Mouse (Mus musculus) myocyte (in vitro differentiated cells): ENCODE measurements around the gene Prmt7.

Experiments used
- CEBPB ChIP-seq: IDR thresholded peaks from 2 replicates; pipeline ENCODE4 v1.6.1; 2011; ENCODE audit warnings: mild to moderate bottlenecking, moderate library complexity; ENCODE audit not compliant: poor library complexity, insufficient read depth, severe bottlenecking
- E2F4 ChIP-seq: IDR thresholded peaks from one replicate; pipeline ENCODE4 v1.6.1; 2011; ENCODE audit warnings: mild to moderate bottlenecking, control low read depth, moderate library complexity; ENCODE audit not compliant: insufficient read depth
- MAX ChIP-seq: IDR thresholded peaks from one replicate; pipeline ENCODE4 v1.6.1; 2011; ENCODE audit warnings: low read depth, mild to moderate bottlenecking, control low read depth
- MYOD1 ChIP-seq, 3 experiments: IDR thresholded peaks; one replicate each; pipeline ENCODE4 v1.6.1; 2011; ENCODE audit warnings: control low read depth in 2 of 3, low read depth in 2 of 3, mild to moderate bottlenecking in 2 of 3, moderate library complexity in 1 of 3; ENCODE audit not compliant: insufficient read length in 2 of 3, control insufficient read depth in 1 of 3
- MYOG ChIP-seq, 3 experiments: IDR thresholded peaks; one replicate each; pipeline ENCODE4 v1.6.1; 2011; ENCODE audit warnings: control low read depth in 2 of 3, low read depth in 2 of 3, mild to moderate bottlenecking in 2 of 3; ENCODE audit not compliant: insufficient read length in 2 of 3, control insufficient read depth in 1 of 3, insufficient read depth in 1 of 3
- POLR2A ChIP-seq: IDR thresholded peaks from one replicate; pipeline ENCODE4 v1.6.1; 2011; ENCODE audit warnings: low read depth, mild to moderate bottlenecking, control low read depth, moderate library complexity; ENCODE audit not compliant: insufficient read length
- POLR2AphosphoS2 ChIP-seq: IDR thresholded peaks from one replicate; pipeline ENCODE4 v1.6.1; 2011; ENCODE audit warnings: low read depth, control low read depth; ENCODE audit not compliant: insufficient read length
- REST ChIP-seq: IDR thresholded peaks from one replicate; pipeline ENCODE4 v1.6.1; 2011; ENCODE audit warnings: mild to moderate bottlenecking, control low read depth, moderate library complexity; ENCODE audit not compliant: insufficient read depth, insufficient read length
- SRF ChIP-seq: IDR thresholded peaks from one replicate; pipeline ENCODE4 v1.6.1; 2011; ENCODE audit warnings: low read depth; ENCODE audit not compliant: control insufficient read depth, insufficient read length
- TCF12 ChIP-seq: IDR thresholded peaks from one replicate; pipeline ENCODE4 v1.6.1; 2011; ENCODE audit warnings: mild to moderate bottlenecking, control low read depth; ENCODE audit not compliant: poor library complexity, insufficient read depth, severe bottlenecking
- TCF3 ChIP-seq: IDR thresholded peaks from one replicate; pipeline ENCODE4 v1.6.1; 2011; ENCODE audit warnings: low read depth, control low read depth; ENCODE audit not compliant: insufficient read length
- USF1 ChIP-seq: IDR thresholded peaks from one replicate; pipeline ENCODE4 v1.6.1; 2011; ENCODE audit warnings: low read depth, mild to moderate bottlenecking, control low read depth, moderate library complexity

- TF ChIP-seq POLR2A (no peak), MYOG (IDR thresholded peaks at IDR 0.05; ENCODE audit: control insufficient read depth in 1 of 3, insufficient read depth in 1 of 3, insufficient read length in 2 of 3, low read depth in 2 of 3) (no peak), SRF (no peak), MAX (no peak), CEBPB (no peak), E2F4 (no peak), TCF12 (no peak), USF1 (no peak), POLR2AphosphoS2 (no peak), MYOD1 (IDR thresholded peaks at IDR 0.05; ENCODE audit: control insufficient read depth in 1 of 3, insufficient read length in 2 of 3, low read depth in 2 of 3) (no peak), REST (no peak), TCF3 (no peak)
Observed at GRCm38 (mm10) chr8:106292484-106293396, 82.0 kb downstream of the Prmt7 start.
